Mouse (Mus musculus) heart, embryonic 10.5 days (tissue): Measurements from ENCODE around the gene Phyh. TPM values are rescaled to one million over a fixed set of nuclear protein-coding genes. Genes with fewer than 3 reads are reported as not detected.
"Not testable (repeated sequence)": the region's sequence is repeated elsewhere in the genome, so short reads cannot be mapped to it uniquely, and the experiment has no call there.

Experiments used
- DNase-seq: peaks from one replicate; pipeline ENCODE4 v3.0.0-alpha.2; 2017; ENCODE audit warnings: low spot score
- H3K27ac ChIP-seq: fragments of 300-500 bp; sonication (generic); 2 replicates; pipeline ENCODE4 v1.5.1; 2016; ENCODE audit warnings: mild to moderate bottlenecking
- H3K27me3 ChIP-seq: fragments of 300-500 bp; sonication (generic); 2 replicates; pipeline ENCODE4 v1.6.1; 2016; ENCODE audit warnings: mild to moderate bottlenecking; ENCODE audit not compliant: poor library complexity, insufficient read depth, severe bottlenecking
- H3K36me3 ChIP-seq: fragments of 300-500 bp; sonication (generic); 2 replicates; pipeline ENCODE4 v1.6.1; 2016; ENCODE audit warnings: mild to moderate bottlenecking, moderate library complexity
- H3K4me1 ChIP-seq: fragments of 300-500 bp; sonication (generic); 2 replicates; pipeline ENCODE4 v1.6.1; 2016; ENCODE audit warnings: mild to moderate bottlenecking
- H3K4me3 ChIP-seq: fragments of 300-500 bp; sonication (generic); 2 replicates; pipeline ENCODE4 v1.5.1; 2016; ENCODE audit warnings: mild to moderate bottlenecking, moderate library complexity
- H3K9me3 ChIP-seq: fragments of 300-500 bp; sonication (generic); 2 replicates; pipeline ENCODE4 v1.6.1; 2016; ENCODE audit warnings: mild to moderate bottlenecking, moderate library complexity
- WGBS: fragments of 180-500 bp; shearing (Covaris S2); methylation state at CpG from one replicate; pipeline ENCODE4 v1.1.7; 2016; 5-methylcytosine and 5-hydroxymethylcytosine counted together
- polyA plus RNA-seq: library from polyadenylated mRNA; unstranded; fragments of >200 nt; fragmentation: Nextera tagmentation; extraction: Ambion mirVana; gene quantifications from 2 replicates; pipeline ENCODE4 v1.2.1, GENCODE M21; 2016

The Phyh gene
- polyA plus RNA-seq, 1 experiment from 2014 or later: 59.7 TPM

- H3K36me3 ChIP-seq: peaks cover 69% of the 10 kb centered on the region
Measured at GRCm38 (mm10) chr2:4929230-4929629, 10.4 kb downstream of the Phyh start.

GRCm38 (mm10) chr2:4934516-4934915 is 15.7 kb downstream of the Phyh start:
- H3K9me3 ChIP-seq: no peaks in the 10 kb centered on the region
- WGBS: 90% methylated on average over 9 of the region's 9 CpGs
- no peak overlapping the region for H3K4me3 ChIP-seq
- H3K27ac ChIP-seq: no peak overlapping the region
- peak; percentile 57 for DNase-seq
- no peaks in the 10 kb centered on the region for H3K4me1 ChIP-seq
- H3K36me3 ChIP-seq: peaks cover 61% of the 10 kb centered on the region
- H3K27me3 ChIP-seq: no peaks in the 10 kb centered on the region

More at GRCm38 (mm10) chr2:4929230-4929629, 10.4 kb downstream of the Phyh start:
- Histone ChIP-seq H3K9me3 (no peaks in the 10 kb centered on the region), H3K4me1 (no peaks in the 10 kb centered on the region), H3K27ac (no peak overlapping the region), H3K4me3 (no peak overlapping the region), H3K27me3 (no peaks in the 10 kb centered on the region)
- 45% methylated on average over 2 of the region's 2 CpGs for WGBS
- DNase-seq: peak; percentile 31

GRCm38 (mm10) chr2:4937931-4938330 is 19.1 kb downstream of the Phyh start:
- H3K9me3 ChIP-seq: no peaks in the 10 kb centered on the region
- no peak for DNase-seq
- H3K27me3 ChIP-seq: no peaks in the 10 kb centered on the region
- H3K27ac ChIP-seq: no peak overlapping the region
- H3K4me3 ChIP-seq: no peak overlapping the region
- H3K4me1 ChIP-seq: no peaks in the 10 kb centered on the region
- 90% methylated on average over 7 of the region's 7 CpGs for WGBS
- peaks cover 52% of the 10 kb centered on the region for H3K36me3 ChIP-seq

- no peak overlapping the region for H3K27ac ChIP-seq
- H3K27me3 ChIP-seq: no peaks in the 10 kb centered on the region
- peaks cover 43% of the 10 kb centered on the region for H3K36me3 ChIP-seq
- 90% methylated on average over 11 of the region's 11 CpGs for WGBS
- peaks cover 8% of the 10 kb centered on the region for H3K9me3 ChIP-seq
- DNase-seq: peak; percentile 64
- no peaks in the 10 kb centered on the region for H3K4me1 ChIP-seq
- H3K4me3 ChIP-seq: no peak overlapping the region
Measured at GRCm38 (mm10) chr2:4940861-4941260, 22.0 kb downstream of the Phyh start.

GRCm38 (mm10) chr2:4949691-4950090 is 30.9 kb downstream of the Phyh start:
- 83% methylated on average over 8 of the region's 8 CpGs for WGBS
- not testable (repeated sequence) for DNase-seq, H3K4me1 ChIP-seq, H3K27me3 ChIP-seq, H3K36me3 ChIP-seq, H3K9me3 ChIP-seq, H3K4me3 ChIP-seq, H3K27ac ChIP-seq

GRCm38 (mm10) chr2:4950986-4951385 is 32.2 kb downstream of the Phyh start:
- peak; percentile 63 for DNase-seq

GRCm38 (mm10) chr2:4954216-4954760 is 35.5 kb downstream of the Phyh start:
- no peak for DNase-seq
- Histone ChIP-seq H3K27me3 (no peaks in the 10 kb centered on the region), H3K4me3 (no peak overlapping the region), H3K4me1 (no peaks in the 10 kb centered on the region), H3K27ac (no peak overlapping the region), H3K9me3 (no peaks in the 10 kb centered on the region), H3K36me3 (0 out of 2 replicates have a peak, but pooled peaks cover 3% of the 10 kb centered on the region)
- WGBS: 87% methylated on average over 6 of the region's 6 CpGs

More at GRCm38 (mm10) chr2:4950986-4951385, 32.2 kb downstream of the Phyh start:
- Histone ChIP-seq H3K4me3 (no peak overlapping the region), H3K27me3 (no peaks in the 10 kb centered on the region), H3K9me3 (no peaks in the 10 kb centered on the region), H3K27ac (no peak overlapping the region), H3K36me3 (0 out of 2 replicates have a peak, but pooled peaks cover 3% of the 10 kb centered on the region), H3K4me1 (no peaks in the 10 kb centered on the region)
- WGBS: 88% methylated on average over 2 of the region's 2 CpGs

GRCm38 (mm10) chr2:4958039-4958438 is 39.2 kb downstream of the Phyh start:
- H3K4me1 ChIP-seq: no peaks in the 10 kb centered on the region
- WGBS: 85% methylated on average over 12 of the region's 12 CpGs
- DNase-seq: no peak
- H3K4me3 ChIP-seq: no peak overlapping the region
- H3K36me3 ChIP-seq: no peaks in the 10 kb centered on the region
- H3K9me3 ChIP-seq: no peaks in the 10 kb centered on the region
- no peaks in the 10 kb centered on the region for H3K27me3 ChIP-seq
- no peak overlapping the region for H3K27ac ChIP-seq

- Histone ChIP-seq H3K4me1 (no peaks in the 10 kb centered on the region), H3K27me3 (no peaks in the 10 kb centered on the region), H3K9me3 (no peaks in the 10 kb centered on the region), H3K27ac (no peak overlapping the region), H3K4me3 (no peak overlapping the region), H3K36me3 (no peaks in the 10 kb centered on the region)
- no peak for DNase-seq
- 89% methylated on average over 2 of the region's 2 CpGs for WGBS
Measured at GRCm38 (mm10) chr2:4967806-4968205, 49.0 kb downstream of the Phyh start.

- no peaks in the 10 kb centered on the region for H3K27me3 ChIP-seq
- no peaks in the 10 kb centered on the region for H3K36me3 ChIP-seq
- H3K27ac ChIP-seq: no peak overlapping the region
- no peak for DNase-seq
- 86% methylated on average over 1 of the region's 2 CpGs for WGBS
- H3K4me1 ChIP-seq: no peaks in the 10 kb centered on the region
- H3K4me3 ChIP-seq: no peak overlapping the region
- H3K9me3 ChIP-seq: no peaks in the 10 kb centered on the region
Measured at GRCm38 (mm10) chr2:4969083-4969482, 50.3 kb downstream of the Phyh start.

- H3K27ac ChIP-seq: no peak within 1 kb of the TSS
- 60% methylated on average over 5 of the region's 5 CpGs for WGBS
- H3K27me3 ChIP-seq: no peaks in the 10 kb centered on the region
- no peak for DNase-seq
- no peaks in the 10 kb centered on the region for H3K36me3 ChIP-seq
- no peaks in the 10 kb centered on the region for H3K9me3 ChIP-seq
- H3K4me3 ChIP-seq: no peak within 1 kb of the TSS
- H3K4me1 ChIP-seq: peaks cover 5% of the 10 kb centered on the region; the same call in 1 of the 2 replicates
Measured at GRCm38 (mm10) chr2:4975807-4976206, 57.0 kb downstream of the Phyh start, which contains the start of gene Ucma. TSS of gene Ucma (plus strand) at chr2:4976122.

GRCm38 (mm10) chr2:4978091-4978490 is 59.3 kb downstream of the Phyh start:
- H3K4me1 ChIP-seq: peaks cover 5% of the 10 kb centered on the region; the same call in 1 of the 2 replicates
- no peak overlapping the region for H3K4me3 ChIP-seq
- 22% methylated on average over 8 of the region's 8 CpGs for WGBS
- no peak for DNase-seq
- no peaks in the 10 kb centered on the region for H3K27me3 ChIP-seq
- H3K9me3 ChIP-seq: no peaks in the 10 kb centered on the region
- H3K27ac ChIP-seq: no peak overlapping the region
- no peaks in the 10 kb centered on the region for H3K36me3 ChIP-seq

- Histone ChIP-seq H3K27ac (no peak overlapping the region), H3K36me3 (no peaks in the 10 kb centered on the region), H3K4me3 (no peak overlapping the region), H3K27me3 (no peaks in the 10 kb centered on the region), H3K4me1 (no peaks in the 10 kb centered on the region), H3K9me3 (no peaks in the 10 kb centered on the region)
- DNase-seq: no peak
- WGBS: 39% methylated on average over 5 of the region's 5 CpGs
Measured at GRCm38 (mm10) chr2:4983987-4984386, 65.2 kb downstream of the Phyh start.

GRCm38 (mm10) chr2:4985000-4985399 is 66.2 kb downstream of the Phyh start:
- H3K27me3 ChIP-seq: no peaks in the 10 kb centered on the region
- no peak for DNase-seq
- H3K27ac ChIP-seq: no peak overlapping the region
- WGBS: 79% methylated on average over 6 of the region's 6 CpGs
- H3K36me3 ChIP-seq: peaks cover 5% of the 10 kb centered on the region; the same call in 1 of the 2 replicates
- H3K4me1 ChIP-seq: no peaks in the 10 kb centered on the region
- no peak overlapping the region for H3K4me3 ChIP-seq
- no peaks in the 10 kb centered on the region for H3K9me3 ChIP-seq
